Mouse (Mus musculus) testis, adult 2 months (tissue): ENCODE data around the gene Lmntd1.

Source experiments
- CTCF ChIP-seq: fragments of 200-500 bp; IDR thresholded peaks from 2 replicates; pipeline ENCODE4 v1.5.1; 2012; ENCODE audit warnings: low read depth, mild to moderate bottlenecking, inconsistent platforms, low read length, moderate library complexity; ENCODE audit not compliant: control insufficient read depth, insufficient read depth, insufficient replicate concordance
- POLR2A ChIP-seq: fragments of 200-500 bp; IDR thresholded peaks from 2 replicates; pipeline ENCODE4 v1.6.1; 2012; ENCODE audit warnings: low read depth, mild to moderate bottlenecking, inconsistent platforms, low read length, moderate library complexity; ENCODE audit not compliant: control insufficient read depth

- no peak for TF ChIP-seq POLR2A
- TF ChIP-seq CTCF, result no peak
Observed at GRCm38 (mm10) chr6:145517002-145517401, 97.1 kb downstream of the Lmntd1 start.
